Mouse (Mus musculus): ENCODE measurements around the gene Ace2. TPM values are rescaled to one million over a fixed set of nuclear protein-coding genes. Genes with fewer than 3 reads are reported as not detected.

The Ace2 gene
- 0.60 and 1.1 TPM in 2 replicates for polyA plus RNA-seq (2015; fragmentation: Nextera tagmentation; extraction: Ambion mirVana)

DNA sequence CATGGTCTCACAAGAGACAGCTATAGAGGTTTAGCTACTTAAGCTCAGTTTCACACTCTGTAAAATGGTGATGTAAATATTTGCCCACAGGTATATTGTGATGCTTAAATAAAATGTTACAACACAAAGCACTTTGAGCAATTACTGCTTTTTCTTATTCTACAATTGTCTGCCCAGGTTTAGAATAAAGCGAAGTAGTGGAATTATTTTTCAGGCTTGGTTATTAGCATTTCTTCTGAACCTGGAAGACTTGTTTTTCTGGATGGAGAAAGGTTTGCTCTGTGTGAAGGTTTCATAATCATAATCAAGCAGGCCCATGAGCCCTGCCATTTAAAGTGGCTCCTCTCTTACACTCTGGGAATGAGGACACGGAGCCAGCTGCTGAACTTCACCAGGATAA lies at the start of gene Ace2:
Ace2 (plus strand) TSS at position 301 of the 400 bp plus-strand sequence.
- no peak within 1 kb of the TSS for H3K9ac ChIP-seq
- no peaks in the 10 kb centered on the region for H3K4me1 ChIP-seq
- H3K27ac ChIP-seq: no peak within 1 kb of the TSS
- H3K9me3 ChIP-seq: no peaks in the 10 kb centered on the region
- no peak within 1 kb of the TSS for H3K4me2 ChIP-seq (replicated peaks)
- no peak within 1 kb of the TSS for H3K4me3 ChIP-seq
- H3K36me3 ChIP-seq: no peaks in the 10 kb centered on the region
- H3K27me3 ChIP-seq: peaks cover 12% of the 10 kb centered on the region; the same call in 1 of the 2 replicates
- 91% methylated on average over 2 of the region's 2 CpGs for WGBS
- ATAC-seq (ENCODE audit: low FRiP score, low read depth): no peak

DNA sequence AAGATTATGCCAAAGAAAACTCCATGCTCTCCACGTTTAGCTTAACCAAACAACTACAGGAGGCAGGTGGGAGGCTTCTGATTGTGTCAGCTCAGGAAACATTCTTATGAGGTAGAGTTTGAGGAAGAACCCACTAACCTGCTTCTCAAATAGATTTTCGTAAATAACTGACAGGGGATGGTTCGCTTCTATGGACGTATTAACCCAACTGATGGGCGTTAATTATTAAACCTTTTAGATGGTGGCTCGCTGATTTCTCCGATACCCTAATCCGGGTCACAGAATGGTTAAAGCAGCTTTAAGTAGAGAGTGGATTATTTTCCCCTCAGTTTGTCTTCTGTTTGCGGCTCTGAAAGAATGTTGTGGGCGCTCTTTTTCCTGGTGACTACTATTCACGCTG lies 49.2 kb upstream of the Ace2 start:
- no peak overlapping the region for H3K27ac ChIP-seq
- H3K27me3 ChIP-seq: peaks cover 40% of the 10 kb centered on the region
- WGBS: 80% methylated on average over 11 of the region's 11 CpGs
- ATAC-seq (ENCODE audit: low FRiP score, low read depth): no peak
- no peak overlapping the region for H3K4me3 ChIP-seq
- H3K9ac ChIP-seq: no peak overlapping the region
- H3K4me2 ChIP-seq (replicated peaks): no peak overlapping the region
- no peaks in the 10 kb centered on the region for H3K4me1 ChIP-seq
- H3K9me3 ChIP-seq: no peaks in the 10 kb centered on the region
- H3K36me3 ChIP-seq: no peaks in the 10 kb centered on the region

DNA sequence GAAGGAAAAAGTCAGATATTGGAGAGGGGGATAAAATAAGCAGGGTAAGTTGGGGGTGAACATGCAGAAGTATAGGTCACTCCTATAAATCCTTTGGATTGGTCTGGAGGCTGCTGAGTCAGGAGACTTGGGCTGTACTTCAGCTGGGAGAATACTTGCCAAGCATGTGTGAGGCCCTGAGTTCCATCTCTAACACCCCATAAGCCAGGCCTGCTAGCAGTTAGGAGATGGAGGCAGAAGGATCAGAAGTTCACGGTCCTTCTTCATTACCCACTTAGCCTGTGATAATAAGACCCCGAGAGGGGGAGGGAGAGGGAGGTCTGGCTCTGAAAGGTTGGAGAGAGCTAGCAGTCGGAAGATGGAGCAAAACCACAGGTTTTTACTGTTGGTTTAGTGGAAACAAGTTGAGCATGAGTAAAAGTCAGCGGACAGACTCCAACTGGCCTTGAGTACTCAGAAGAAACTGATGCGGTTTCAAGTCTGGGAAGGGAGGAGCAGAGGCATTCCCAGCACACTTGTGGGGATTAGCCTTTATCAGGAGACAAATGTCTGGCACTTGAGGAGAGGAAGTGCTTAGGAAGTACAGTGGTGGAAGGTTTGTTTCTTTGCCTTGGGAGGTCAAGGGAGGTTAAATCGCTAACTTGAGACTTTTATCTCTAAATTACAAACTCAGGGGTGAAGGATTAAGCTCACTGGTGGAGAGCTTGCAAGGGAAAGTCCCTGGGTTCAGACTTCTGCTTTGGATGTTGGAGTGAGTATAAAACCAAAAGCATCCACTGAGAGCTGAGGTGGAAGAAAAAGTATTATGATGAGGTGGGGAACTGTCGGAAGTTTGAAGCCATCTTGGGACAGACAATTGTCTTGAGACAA lies 46.6 kb upstream of the Ace2 start:
- Histone ChIP-seq H3K4me2 (replicated peaks) (no peak overlapping the region), H3K4me1 (no peaks in the 10 kb centered on the region), H3K4me3 (no peak overlapping the region), H3K36me3 (no peaks in the 10 kb centered on the region), H3K27me3 (peaks cover 47% of the 10 kb centered on the region), H3K9ac (no peak overlapping the region), H3K27ac (no peak overlapping the region), H3K9me3 (no peaks in the 10 kb centered on the region)
- 42% methylated on average over 7 of the region's 7 CpGs for WGBS
- peak; percentile 72; the same call in 1 of the 2 replicates for ATAC-seq (ENCODE audit: low FRiP score, low read depth)

- Histone ChIP-seq H3K9me3 (no peaks in the 10 kb centered on the region), H3K4me1 (no peaks in the 10 kb centered on the region), H3K36me3 (no peaks in the 10 kb centered on the region), H3K27ac (no peak overlapping the region), H3K4me2 (replicated peaks) (no peak overlapping the region), H3K9ac (no peak overlapping the region), H3K27me3 (peaks cover 44% of the 10 kb centered on the region), H3K4me3 (no peak overlapping the region)
- 90% methylated on average over 5 of the region's 5 CpGs for WGBS
- ATAC-seq (ENCODE audit: low FRiP score, low read depth): no peak
These were observed 45.7 kb upstream of the Ace2 start for GRCm38 (mm10) chrX:164093435-164093834.

GRCm38 (mm10) chrX:164095838-164096237 lies 43.3 kb upstream of the Ace2 start:
- Histone ChIP-seq H3K9me3 (no peaks in the 10 kb centered on the region), H3K4me2 (replicated peaks) (no peak overlapping the region), H3K4me1 (no peaks in the 10 kb centered on the region), H3K27me3 (peaks cover 28% of the 10 kb centered on the region; the same call in 1 of the 2 replicates), H3K27ac (no peak overlapping the region), H3K36me3 (no peaks in the 10 kb centered on the region), H3K4me3 (no peak overlapping the region), H3K9ac (no peak overlapping the region)
- WGBS: 85% methylated on average over 2 of the region's 2 CpGs
- no peak for ATAC-seq (ENCODE audit: low FRiP score, low read depth)

DNA sequence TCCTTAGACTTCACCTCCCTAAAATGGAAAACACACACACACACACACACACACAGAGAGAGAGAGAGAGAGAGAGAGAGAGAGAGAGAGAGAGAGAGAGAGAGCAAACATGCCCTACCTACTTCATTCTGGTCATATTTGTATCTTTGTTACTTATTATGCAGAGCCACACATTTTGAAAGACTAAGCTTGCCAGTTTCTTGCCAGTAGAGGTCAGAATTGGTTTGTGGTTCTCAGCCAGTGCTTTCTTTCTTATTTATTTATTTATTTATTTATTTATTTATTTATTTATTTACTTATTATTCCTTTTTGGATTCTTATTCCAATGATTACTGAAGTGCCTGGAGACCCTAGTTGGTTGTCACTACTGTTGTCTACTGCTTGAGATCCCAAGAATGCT lies 37.6 kb upstream of the Ace2 start:
- ATAC-seq (ENCODE audit: low FRiP score, low read depth): no peak
- H3K4me3 ChIP-seq: no peak overlapping the region
- no peak overlapping the region for H3K4me2 ChIP-seq (replicated peaks)
- no peaks in the 10 kb centered on the region for H3K36me3 ChIP-seq
- H3K9me3 ChIP-seq: no peaks in the 10 kb centered on the region
- no peaks in the 10 kb centered on the region for H3K4me1 ChIP-seq
- no peak overlapping the region for H3K27ac ChIP-seq
- no peak overlapping the region for H3K9ac ChIP-seq
- H3K27me3 ChIP-seq: peaks cover 18% of the 10 kb centered on the region; the same call in 1 of the 2 replicates

- Histone ChIP-seq H3K27me3 (peaks cover 18% of the 10 kb centered on the region; the same call in 1 of the 2 replicates), H3K4me2 (replicated peaks) (no peak overlapping the region), H3K4me1 (no peaks in the 10 kb centered on the region), H3K4me3 (no peak overlapping the region), H3K9me3 (no peaks in the 10 kb centered on the region), H3K27ac (no peak overlapping the region), H3K36me3 (no peaks in the 10 kb centered on the region), H3K9ac (no peak overlapping the region)
- 91% methylated on average over 7 of the region's 7 CpGs for WGBS
- ATAC-seq (ENCODE audit: low FRiP score, low read depth): no peak
These were observed 36.9 kb upstream of the Ace2 start for GRCm38 (mm10) chrX:164102198-164102597.

DNA sequence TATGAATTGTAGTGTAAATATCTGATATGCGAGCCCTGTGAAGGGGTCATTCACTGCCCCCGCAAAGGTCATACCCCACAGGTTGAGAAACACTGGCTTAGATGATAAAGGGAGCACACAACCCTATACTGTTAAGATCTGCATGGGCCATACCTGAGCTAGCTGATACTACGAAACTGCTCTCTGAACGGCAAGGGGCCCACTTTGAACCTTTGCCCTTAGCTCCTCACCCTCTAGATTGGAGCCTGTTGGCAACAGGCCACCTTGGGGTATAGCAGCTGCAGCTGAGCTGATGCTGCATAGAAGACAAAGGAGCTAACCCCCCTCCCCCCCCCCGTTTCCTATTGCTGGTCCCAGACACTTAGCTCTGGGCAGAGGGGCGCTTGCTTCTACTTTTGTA lies 36.5 kb upstream of the Ace2 start:
- ATAC-seq (ENCODE audit: low FRiP score, low read depth): no peak
- Histone ChIP-seq H3K27ac (no peak overlapping the region), H3K4me2 (replicated peaks) (no peak overlapping the region), H3K4me3 (no peak overlapping the region), H3K27me3 (peaks cover 18% of the 10 kb centered on the region; the same call in 1 of the 2 replicates), H3K4me1 (no peaks in the 10 kb centered on the region), H3K9me3 (no peaks in the 10 kb centered on the region), H3K36me3 (no peaks in the 10 kb centered on the region), H3K9ac (no peak overlapping the region)
- WGBS: 67% methylated on average over 6 of the region's 6 CpGs

GRCm38 (mm10) chrX:164111146-164111545 lies 28.0 kb upstream of the Ace2 start:
- H3K27me3 ChIP-seq: peaks cover 15% of the 10 kb centered on the region; the same call in 1 of the 2 replicates
- no peak overlapping the region for H3K4me2 ChIP-seq (replicated peaks)
- H3K9me3 ChIP-seq: no peaks in the 10 kb centered on the region
- no peaks in the 10 kb centered on the region for H3K4me1 ChIP-seq
- no peak overlapping the region for H3K4me3 ChIP-seq
- 81% methylated on average over 3 of the region's 3 CpGs for WGBS
- H3K27ac ChIP-seq: no peak overlapping the region
- ATAC-seq (ENCODE audit: low FRiP score, low read depth): no peak
- no peak overlapping the region for H3K9ac ChIP-seq
- H3K36me3 ChIP-seq: no peaks in the 10 kb centered on the region

DNA sequence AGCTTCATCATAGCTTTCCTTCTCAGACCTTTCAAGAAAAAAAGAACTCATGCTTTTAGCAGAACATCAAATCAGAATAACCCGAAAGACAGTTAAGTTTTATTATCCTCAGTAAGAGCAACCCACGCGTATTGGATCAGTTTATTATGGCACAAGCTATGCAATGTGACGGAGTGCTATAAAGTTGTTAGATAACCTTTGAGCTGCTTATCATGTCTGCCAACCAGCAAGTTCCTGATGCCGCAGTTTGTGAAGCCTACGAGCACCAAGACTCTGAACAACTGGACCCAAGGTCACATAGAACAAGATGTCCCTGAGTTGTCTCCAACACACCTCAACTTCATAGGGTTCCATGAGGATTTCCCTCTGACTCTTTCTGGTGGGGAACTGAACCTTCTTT lies 25.4 kb upstream of the Ace2 start:
- peaks cover 15% of the 10 kb centered on the region; the same call in 1 of the 2 replicates for H3K27me3 ChIP-seq

DNA sequence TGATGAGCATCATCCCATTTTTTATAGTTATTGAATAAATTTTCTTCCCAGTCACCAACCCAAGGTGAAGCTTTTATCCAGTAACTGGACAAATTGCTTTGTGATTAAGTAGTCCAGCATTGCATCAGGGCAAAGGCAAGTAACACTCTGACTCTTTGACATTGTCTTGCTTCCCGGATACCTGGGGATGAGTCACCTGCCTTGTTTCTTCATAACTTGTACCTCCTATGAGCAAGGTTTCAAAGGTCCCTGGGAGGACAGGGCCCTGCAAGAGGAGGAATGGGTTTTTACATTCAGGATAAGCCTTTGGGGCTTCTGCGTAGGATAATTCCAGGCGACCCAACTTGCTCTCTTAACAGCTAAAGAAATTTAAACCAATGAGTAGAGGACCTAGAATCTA lies 15.2 kb upstream of the Ace2 start:
- 88% methylated on average over 3 of the region's 3 CpGs for WGBS
- H3K9me3 ChIP-seq: no peaks in the 10 kb centered on the region

More for the DNA sequence above, 25.4 kb upstream of the Ace2 start:
- 85% methylated on average over 6 of the region's 6 CpGs for WGBS
- Histone ChIP-seq H3K27ac (no peak overlapping the region), H3K4me3 (no peak overlapping the region), H3K9me3 (no peaks in the 10 kb centered on the region), H3K9ac (no peak overlapping the region), H3K4me1 (no peaks in the 10 kb centered on the region), H3K4me2 (replicated peaks) (no peak overlapping the region), H3K36me3 (no peaks in the 10 kb centered on the region)
- ATAC-seq (ENCODE audit: low FRiP score, low read depth): no peak

GRCm38 (mm10) chrX:164133531-164133930 lies 5.6 kb upstream of the Ace2 start:
- peaks cover 16% of the 10 kb centered on the region; the same call in 1 of the 2 replicates for H3K27me3 ChIP-seq
- no peak overlapping the region for H3K4me3 ChIP-seq
- H3K36me3 ChIP-seq: no peaks in the 10 kb centered on the region
- no peak overlapping the region for H3K9ac ChIP-seq
- 93% methylated on average over 3 of the region's 3 CpGs for WGBS
- no peaks in the 10 kb centered on the region for H3K9me3 ChIP-seq
- H3K27ac ChIP-seq: no peak overlapping the region
- H3K4me1 ChIP-seq: no peaks in the 10 kb centered on the region
- no peak for ATAC-seq (ENCODE audit: low FRiP score, low read depth)
- H3K4me2 ChIP-seq (replicated peaks): no peak overlapping the region

More for the DNA sequence above, 15.2 kb upstream of the Ace2 start:
- no peak overlapping the region for H3K9ac ChIP-seq
- H3K27ac ChIP-seq: no peak overlapping the region
- no peak overlapping the region for H3K4me3 ChIP-seq
- H3K27me3 ChIP-seq: peaks cover 27% of the 10 kb centered on the region
- H3K36me3 ChIP-seq: no peaks in the 10 kb centered on the region
- no peak for ATAC-seq (ENCODE audit: low FRiP score, low read depth)
- H3K4me2 ChIP-seq (replicated peaks): no peak overlapping the region
- H3K4me1 ChIP-seq: no peaks in the 10 kb centered on the region

Measured in limb, embryonic 13.5 days (tissue).